Mouse (Mus musculus) megakaryocyte, embryonic 14.5 days (primary cell): ENCODE data around the gene BC107364.

Source experiments
- FLI1 ChIP-seq: IDR thresholded peaks from 2 replicates; pipeline ENCODE4 v1.6.1; 2012; ENCODE audit warnings: low read length, inconsistent platforms, mixed read lengths
- GATA1 ChIP-seq: IDR thresholded peaks from 3 replicates; pipeline ENCODE4 v1.6.1; 2012; ENCODE audit warnings: mixed read lengths, low read length, inconsistent platforms, borderline replicate concordance

- TF ChIP-seq GATA1, result no peak
- TF ChIP-seq FLI1, result no peak
Measured at GRCm38 (mm10) chr3:96426268-96426667, 25.8 kb downstream of the BC107364 start.
